Mouse (Mus musculus): ENCODE measurements at regions not wholly inside any gene's neighbourhood (a gene's known extent, or its start where the extent isn't known, plus 50 kb on each side); places are given as distances from the start of the nearest gene placed in this dataset.

GRCm38 (mm10) chr6:26898511-26898910 lies 1089.5 kb upstream of the Pot1a start:
- in situ Hi-C loops (cut with MboI, MseI) = loop anchor here in 1 of 2 experiments (25.0 kb wide), 1 partner anchor 864 kb away; no protein-coding TSS in a partner anchor

- in situ Hi-C loops (cut with MboI, MseI) = no loop called here
These were observed 1054.8 kb upstream of the Pot1a start for GRCm38 (mm10) chr6:26863885-26864284.
